Mouse (Mus musculus) lung, postnatal 0 days (tissue): ENCODE measurements around the gene Fbp2. TPM values are rescaled to one million over a fixed set of nuclear protein-coding genes. Genes with fewer than 3 reads are reported as not detected.
"Not testable (repeated sequence)": the region's sequence is repeated elsewhere in the genome, so short reads cannot be mapped to it uniquely, and the experiment has no call there.

ENCODE experiments used
- ATAC-seq: fragments of 200-750 bp; cut with Nextera tagmentation; 2 replicates; pipeline ENCODE4 v1.8.0; 2017; ENCODE audit warnings: moderate library complexity
- DNase-seq: peaks from one replicate; pipeline ENCODE4 v3.0.0-alpha.2; 2016; ENCODE audit warnings: low spot score
- H3K27ac ChIP-seq: fragments of 300-500 bp; sonication (generic); 2 replicates; pipeline ENCODE4 v1.5.1; 2014; ENCODE audit warnings: antibody characterized with exemption, mild to moderate bottlenecking, low read length, mixed read lengths
- H3K27me3 ChIP-seq: fragments of 300-500 bp; sonication (generic); replicated peaks from 2 replicates; pipeline ENCODE4 v1.6.1; 2014; ENCODE audit warnings: low read length, mixed read lengths; ENCODE audit not compliant: insufficient read depth
- H3K36me3 ChIP-seq: fragments of 300-500 bp; sonication (generic); 2 replicates; pipeline ENCODE4 v1.6.1; 2014; ENCODE audit warnings: low read length, mixed read lengths; ENCODE audit not compliant: insufficient read depth
- H3K4me1 ChIP-seq: fragments of 300-500 bp; sonication (generic); 2 replicates; pipeline ENCODE4 v1.6.1; 2014; ENCODE audit warnings: antibody characterized with exemption, low read depth, low read length, mixed read lengths; ENCODE audit not compliant: insufficient read depth
- H3K4me2 ChIP-seq: fragments of 300-500 bp; sonication (generic); replicated peaks from 2 replicates; pipeline ENCODE4 v1.6.1; 2014; ENCODE audit warnings: low read depth, mild to moderate bottlenecking, low read length, moderate library complexity, mixed read lengths
- H3K4me3 ChIP-seq: fragments of 300-500 bp; sonication (generic); 2 replicates; pipeline ENCODE4 v1.5.1; 2014; ENCODE audit warnings: low read depth, low read length
- H3K9ac ChIP-seq: fragments of 300-500 bp; sonication (generic); replicated peaks from 2 replicates; pipeline ENCODE4 v1.6.1; 2014; ENCODE audit warnings: low read depth, mild to moderate bottlenecking
- H3K9me3 ChIP-seq: fragments of 300-500 bp; sonication (generic); 2 replicates; pipeline ENCODE4 v1.6.1; 2016; ENCODE audit warnings: low read length, mixed read lengths
- CTCF ChIP-seq: IDR thresholded peaks from 2 replicates; pipeline ENCODE4 v1.5.1; 2016; ENCODE audit warnings: antibody characterized with exemption, mild to moderate bottlenecking
- EP300 ChIP-seq: IDR thresholded peaks from 2 replicates; pipeline ENCODE4 v1.6.1; 2016; ENCODE audit warnings: antibody characterized with exemption, mild to moderate bottlenecking, control low read depth
- WGBS: fragments of 180-500 bp; shearing (Covaris S2); extraction: QIAGEN DNeasy Blood & Tissue Kit; methylation state at CpG from one replicate; pipeline ENCODE4 v1.1.7; 2014; 5-methylcytosine and 5-hydroxymethylcytosine counted together
- polyA plus RNA-seq: library from polyadenylated mRNA; unstranded; fragments of >200 nt; fragmentation: Nextera tagmentation; extraction: Ambion mirVana; gene quantifications from 2 replicates; pipeline ENCODE4 v1.2.1, GENCODE M21; 2015

Gene Fbp2
- polyA plus RNA-seq, 1 experiment from 2014 or later, result 2.7 TPM

GRCm38 (mm10) chr13:62856850-62857249 is 1.4 kb downstream of the Fbp2 start:
- H3K9ac ChIP-seq, result no peak overlapping the region
- peaks cover 3% of the 10 kb centered on the region; the same call in 1 of the 2 replicates for H3K4me1 ChIP-seq
- no peak overlapping the region for H3K4me2 ChIP-seq
- 69% methylated on average over 14 of the region's 14 CpGs for WGBS
- H3K4me3 ChIP-seq, result no peak overlapping the region
- TF ChIP-seq CTCF (no peak), EP300 (no peak)
- ATAC-seq (no peak), DNase-seq (no peak)
- no peaks in the 10 kb centered on the region for H3K36me3 ChIP-seq
- H3K27ac ChIP-seq, result no peak overlapping the region
- no peaks in the 10 kb centered on the region for H3K27me3 ChIP-seq
- H3K9me3 ChIP-seq, result no peaks in the 10 kb centered on the region

- peak; percentile 89 for DNase-seq
- peak; percentile 85 for ATAC-seq
- Histone ChIP-seq H3K4me1 (peaks cover 3% of the 10 kb centered on the region; the same call in 1 of the 2 replicates), H3K27me3 (no peaks in the 10 kb centered on the region), H3K27ac (no peak overlapping the region), H3K4me2 (peak overlapping the region; percentile 54), H3K36me3 (no peaks in the 10 kb centered on the region), H3K9me3 (no peaks in the 10 kb centered on the region), H3K9ac (no peak overlapping the region), H3K4me3 (no peak overlapping the region)
- TF ChIP-seq CTCF, result peak; percentile 97
- TF ChIP-seq EP300, result no peak
- WGBS, result 2% methylated on average over 5 of the region's 5 CpGs
These were observed 1.9 kb downstream of the Fbp2 start for GRCm38 (mm10) chr13:62856305-62856675.

- Histone ChIP-seq H3K9ac (no peak overlapping the region), H3K9me3 (no peaks in the 10 kb centered on the region), H3K4me1 (peaks cover 3% of the 10 kb centered on the region; the same call in 1 of the 2 replicates), H3K27ac (no peak overlapping the region), H3K4me2 (peak overlapping the region; percentile 54), H3K27me3 (no peaks in the 10 kb centered on the region), H3K36me3 (no peaks in the 10 kb centered on the region), H3K4me3 (no peak overlapping the region)
- ATAC-seq (no peak), DNase-seq (no peak)
- 37% methylated on average over 23 of the region's 25 CpGs for WGBS
- TF ChIP-seq CTCF (no peak), EP300 (no peak)
These were observed 2.6 kb downstream of the Fbp2 start for GRCm38 (mm10) chr13:62855396-62856304.

- Histone ChIP-seq H3K9me3 (no peaks in the 10 kb centered on the region), H3K27me3 (no peaks in the 10 kb centered on the region), H3K36me3 (no peaks in the 10 kb centered on the region), H3K9ac (no peak overlapping the region), H3K4me1 (peaks cover 3% of the 10 kb centered on the region; the same call in 1 of the 2 replicates), H3K4me3 (no peak overlapping the region), H3K27ac (no peak overlapping the region), H3K4me2 (no peak overlapping the region)
- 13% methylated on average over 15 of the region's 15 CpGs for WGBS
- peak; percentile 95 for TF ChIP-seq CTCF
- TF ChIP-seq EP300, result no peak
- ATAC-seq (no peak), DNase-seq (peak; percentile 71)
These were observed 3.6 kb downstream of the Fbp2 start for GRCm38 (mm10) chr13:62854666-62855065.

- H3K4me2 ChIP-seq, result no peak overlapping the region
- TF ChIP-seq EP300 (no peak), CTCF (no peak)
- H3K27ac ChIP-seq, result no peak overlapping the region
- ATAC-seq, result no peak
- DNase-seq, result no peak
- 26% methylated on average over 4 of the region's 4 CpGs for WGBS
- H3K4me1 ChIP-seq, result no peaks in the 10 kb centered on the region
- no peaks in the 10 kb centered on the region for H3K27me3 ChIP-seq
- no peaks in the 10 kb centered on the region for H3K36me3 ChIP-seq
- H3K9ac ChIP-seq, result no peak overlapping the region
- no peak overlapping the region for H3K4me3 ChIP-seq
- H3K9me3 ChIP-seq, result no peaks in the 10 kb centered on the region
These were observed 24.9 kb downstream of the Fbp2 start for GRCm38 (mm10) chr13:62833341-62833740.

- no peak for TF ChIP-seq EP300
- TF ChIP-seq CTCF, result no peak
- DNase-seq (no peak), ATAC-seq (no peak)
- Histone ChIP-seq H3K36me3 (no peaks in the 10 kb centered on the region), H3K27ac (no peak overlapping the region), H3K9me3 (no peaks in the 10 kb centered on the region), H3K4me2 (no peak overlapping the region), H3K4me1 (no peaks in the 10 kb centered on the region), H3K9ac (no peak overlapping the region), H3K27me3 (no peaks in the 10 kb centered on the region), H3K4me3 (no peak overlapping the region)
- WGBS, result 67% methylated on average over 2 of the region's 2 CpGs
These were observed 26.0 kb downstream of the Fbp2 start for GRCm38 (mm10) chr13:62832239-62832638.

GRCm38 (mm10) chr13:62815705-62816104 is 42.5 kb downstream of the Fbp2 start:
- H3K27me3 ChIP-seq, DNase-seq, H3K4me1 ChIP-seq, H3K4me2 ChIP-seq, H3K27ac ChIP-seq, H3K4me3 ChIP-seq, H3K9me3 ChIP-seq, H3K36me3 ChIP-seq, H3K9ac ChIP-seq, ATAC-seq: not testable (repeated sequence)
- 79% methylated on average over 3 of the region's 3 CpGs for WGBS
